Mouse (Mus musculus): ENCODE results near the gene Mmp14. TPM values are rescaled to one million over a fixed set of nuclear protein-coding genes. Genes with fewer than 3 reads are reported as not detected.
A peak's percentile ranks its signal among the peaks of the same experiment; 100 is the strongest.

Mmp14 gene
- total and polyA plus RNA-seq, 3 experiments, result 19.4 to 29.9 TPM; not detected in 1

DNA sequence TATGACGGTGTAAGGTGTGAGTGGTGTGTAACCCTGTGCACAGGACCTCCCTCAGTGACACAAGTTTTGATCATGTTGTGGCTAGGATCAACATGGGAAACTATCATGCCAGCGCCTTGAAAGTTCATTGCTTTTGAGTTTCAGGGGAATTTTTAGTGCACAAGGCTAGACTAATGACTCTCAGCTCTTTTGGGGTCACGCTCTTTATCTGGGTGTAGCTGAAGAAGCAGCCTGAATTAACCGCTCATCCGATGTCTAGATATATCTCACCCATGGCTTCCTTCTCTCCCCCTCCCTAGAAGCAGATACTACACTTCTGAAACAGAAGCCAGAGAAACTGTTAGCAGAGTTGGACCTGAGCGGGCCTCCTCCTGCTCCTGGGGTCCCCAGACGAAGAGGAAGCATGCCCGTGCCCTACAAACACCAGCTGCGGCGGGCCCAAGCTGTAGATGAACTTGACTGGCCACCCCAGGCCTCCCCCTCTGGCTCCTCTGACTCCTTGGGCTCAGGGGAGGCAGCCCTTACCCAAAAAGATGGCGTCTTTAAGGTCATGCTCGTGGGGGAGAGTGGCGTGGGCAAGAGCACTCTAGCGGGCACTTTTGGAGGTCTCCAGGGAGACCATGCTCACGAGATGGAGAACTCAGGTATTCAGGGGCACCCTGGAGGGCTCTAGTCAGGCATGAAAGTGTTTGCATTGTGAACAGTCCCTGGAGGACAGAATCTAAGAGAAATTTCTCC is 45.9 kb downstream of the Mmp14 start:
- Histone ChIP-seq H3K27me3 (ENCODE audit: control insufficient read depth in 1 of 2, insufficient read depth in 2 of 2, low read length in 2 of 2) (no peaks in the 10 kb centered on the region), H3K79me2 (ENCODE audit: control insufficient read depth, insufficient read depth, low read length, poor library complexity) (no peaks in the 10 kb centered on the region), H3K9me3 (replicated peaks; ENCODE audit: insufficient read depth, low read length) (no peaks in the 10 kb centered on the region), H3K9ac (ENCODE audit: control insufficient read depth, low read depth, low read length, poor library complexity, severe bottlenecking) (peak overlapping the region; percentile 49), H3K36me3 (ENCODE audit: control insufficient read depth in 1 of 2, insufficient read depth in 2 of 2, low read length in 2 of 2) (peaks cover 0 to 30% of the 10 kb centered on the region in 2 experiments; a peak in 2 of 4 replicates), H3K4me1 (ENCODE audit: control insufficient read depth in 1 of 2, insufficient read depth in 2 of 2, low read length in 2 of 2) (peaks cover 22 to 33% of the 10 kb centered on the region in 2 experiments), H3K4me3 (ENCODE audit: control insufficient read depth in 1 of 2, insufficient read depth in 1 of 2, low read depth in 2 of 2, low read length in 2 of 2) (no peak overlapping the region; a peak in 1 of 4 replicates), H3K27ac (ENCODE audit: control insufficient read depth, low read depth, low read length) (peak overlapping the region; percentile 80)
- peak; percentile 76 for DNase-seq (ENCODE audit: low read depth, low spot score)
- TF ChIP-seq USF2 (IDR thresholded peaks at IDR 0.05; ENCODE audit: borderline replicate concordance in 1 of 2, insufficient read depth in 1 of 2, low read depth in 1 of 2, low read length in 2 of 2) (no peak), EP300 (IDR thresholded peaks at IDR 0.05; ENCODE audit: low read depth in 1 of 2, low read length in 2 of 2) (peak; percentile 58 to 83; a peak in 3 of 4 replicates), ETS1 (IDR thresholded peaks at IDR 0.05; ENCODE audit: low read depth, low read length) (peak; percentile 64; the same call in 1 of the 2 replicates), SIN3A (IDR thresholded peaks at IDR 0.05; ENCODE audit: low read length) (peak; percentile 62), POLR2AphosphoS2 (IDR thresholded peaks at IDR 0.05; ENCODE audit: low read length) (no peak), CHD1 (IDR thresholded peaks at IDR 0.05; ENCODE audit: low read depth, low read length) (no peak), CHD2 (IDR thresholded peaks at IDR 0.05; ENCODE audit: low read length) (no peak), E2F4 (IDR thresholded peaks at IDR 0.05; ENCODE audit: borderline replicate concordance, low read depth, low read length) (0 out of 2 replicates have a peak, but pooled peaks have one; percentile 24), GABPA (IDR thresholded peaks at IDR 0.05; ENCODE audit: low read depth, low read length) (no peak), USF1 (IDR thresholded peaks at IDR 0.05; ENCODE audit: low read depth, low read length) (no peak), RAD21 (IDR thresholded peaks at IDR 0.05; ENCODE audit: low read depth, low read length) (no peak), GATA1 (IDR thresholded peaks at IDR 0.05; ENCODE audit: low read depth, low read length) (peak; percentile 79; the same call in 1 of the 2 replicates), TAL1 (IDR thresholded peaks at IDR 0.05; ENCODE audit: low read length) (no peak), TBP (IDR thresholded peaks at IDR 0.05; ENCODE audit: low read depth, low read length) (0 out of 2 replicates have a peak, but pooled peaks have one; percentile 46), CTCF (IDR thresholded peaks at IDR 0.05 in 2 of 3, conservative IDR thresholded peaks at IDR 0.05 in 1 of 3; ENCODE audit: control insufficient read depth in 1 of 3, insufficient read depth in 1 of 3, low read depth in 2 of 3, low read length in 3 of 3, poor library complexity in 1 of 3, severe bottlenecking in 1 of 3) (no peak), BHLHE40 (IDR thresholded peaks at IDR 0.05; ENCODE audit: borderline replicate concordance, low read depth, low read length) (peak; percentile 60; the same call in 1 of the 2 replicates), TCF12 (IDR thresholded peaks at IDR 0.05; ENCODE audit: low read depth, low read length) (0 out of 2 replicates have a peak, but pooled peaks have one; percentile 41), UBTF (IDR thresholded peaks at IDR 0.05; ENCODE audit: borderline replicate concordance, insufficient read depth, low read depth, low read length) (no peak), MAX (IDR thresholded peaks at IDR 0.05; ENCODE audit: low read length) (peak; percentile 71), MYB (IDR thresholded peaks at IDR 0.05; ENCODE audit: low read depth, low read length) (peak; percentile 76), MXI1 (IDR thresholded peaks at IDR 0.05; ENCODE audit: low read depth, low read length) (no peak), POLR2A (IDR thresholded peaks at IDR 0.05; ENCODE audit: control insufficient read depth in 1 of 2, insufficient read depth in 1 of 2, low read depth in 1 of 2, low read length in 2 of 2, poor library complexity in 1 of 2) (peak in 1 of 2 experiments; percentile 48; a peak in 1 of 4 replicates), ZKSCAN1 (IDR thresholded peaks at IDR 0.05; ENCODE audit: low read depth, low read length) (no peak), ELF1 (IDR thresholded peaks at IDR 0.05; ENCODE audit: low read depth, low read length) (no peak), ZMIZ1 (IDR thresholded peaks at IDR 0.05; ENCODE audit: low read depth, low read length) (no peak), HCFC1 (IDR thresholded peaks at IDR 0.05; ENCODE audit: low read depth, low read length) (peak; percentile 32; the same call in 1 of the 2 replicates), KAT2A (conservative IDR thresholded peaks at IDR 0.05; ENCODE audit: low read depth, low read length) (no peak), POLR2AphosphoS5 (IDR thresholded peaks at IDR 0.05; ENCODE audit: borderline replicate concordance, low read depth, low read length) (no peak), RCOR1 (IDR thresholded peaks at IDR 0.05; ENCODE audit: low read depth, low read length) (peak; percentile 63; the same call in 1 of the 2 replicates), JUND (IDR thresholded peaks at IDR 0.05; ENCODE audit: low read depth, low read length) (0 out of 2 replicates have a peak, but pooled peaks have one; percentile 18), ZC3H11A (IDR thresholded peaks at IDR 0.05; ENCODE audit: low read depth, low read length) (no peak), MAZ (IDR thresholded peaks at IDR 0.05; ENCODE audit: low read depth, low read length) (0 out of 2 replicates have a peak, but pooled peaks have one; percentile 58), MYC (IDR thresholded peaks at IDR 0.05; ENCODE audit: low read depth, low read length) (no peak; the same call in 1 of the 2 replicates), MAFK (IDR thresholded peaks at IDR 0.05; ENCODE audit: borderline replicate concordance, low read depth, low read length) (no peak), MEF2A (IDR thresholded peaks at IDR 0.05; ENCODE audit: extremely low read depth, insufficient replicate concordance, low read depth, low read length, poor library complexity, severe bottlenecking) (0 out of 2 replicates have a peak, but pooled peaks have one; percentile 23)
